In genomic region chr11:103910993-103911585, GRCm38 (mm10) we compare ENCODE assay signal across 11 mouse cellular contexts. TPM values are rescaled to one million over a fixed set of nuclear protein-coding genes. Genes with fewer than 3 reads are reported as not detected.
DNase-seq lines count a peak whose midpoint lies in the region; ATAC-seq lines count a peak whose summit lies in the region.
"Had no signal": no experiment of that assay in that cellular context is flagged by ENCODE, and none has a peak within 500 bp of the region (broad histone marks: within the 10 kb centered on the region; RNA-seq: fewer than 3 reads in every experiment).

No protein-coding gene starts in this region.

- peak; percentile 8 to 35 for DNase-seq in heart, postnatal 10 days
- peak; percentile 95 for DNase-seq in midbrain, embryonic 11.5 days (ENCODE audit: low spot score, missing footprints)
- DNase-seq in embryo, embryonic 10 days (ENCODE audit: low spot score), result peak; percentile 59
- peak; percentile 71 for DNase-seq in retina, postnatal 1 day
- DNase-seq in spleen, adult 18-20 months, result no peak
- DNase-seq: adrenal gland, adult 8-10 months; gastrocnemius, postnatal 36 days had no signal

- no peaks in the 10 kb centered on the region for H3K27me3 ChIP-seq in heart, embryonic 12.5 days (replicated peaks)
- H3K27me3 ChIP-seq in midbrain, embryonic 11.5 days (ENCODE audit: control insufficient read depth, insufficient read depth, low read length), result no peaks in the 10 kb centered on the region
- no peaks in the 10 kb centered on the region for H3K27me3 ChIP-seq in midbrain, embryonic 16.5 days (ENCODE audit: control insufficient read depth, insufficient read depth, low read depth, low read length)
- H3K27me3 ChIP-seq: stomach, embryonic 15.5 days had no signal

- H3K27ac ChIP-seq in heart, embryonic 12.5 days (ENCODE audit: poor library complexity, severe bottlenecking), result no peak overlapping the region
- H3K27ac ChIP-seq in midbrain, embryonic 11.5 days (ENCODE audit: low read depth, low read length), result no peak overlapping the region
- H3K27ac ChIP-seq in midbrain, embryonic 16.5 days (ENCODE audit: low read length), result no peak overlapping the region
- H3K27ac ChIP-seq: stomach, embryonic 15.5 days had no signal

- intact Hi-C loops in heart, postnatal 10 days (cut with DNase I), result loop anchor here (1.0 to 2.0 kb wide), 2 partner anchors 148 to 272 kb away; partner anchors contain the start of gene Lyzl6

- ATAC-seq in heart, embryonic 12.5 days (ENCODE audit: insufficient number of reproducible peaks, low FRiP score), result no peak
- ATAC-seq in midbrain, embryonic 11.5 days (ENCODE audit: low FRiP score), result no peak
- ATAC-seq in midbrain, embryonic 16.5 days, result no peak
- ATAC-seq in inflammation-experienced regulatory T-cells, adult 6 months, result no peak

- peaks cover 61% of the 10 kb centered on the region for H3K36me3 ChIP-seq in heart, embryonic 12.5 days
- H3K36me3 ChIP-seq in midbrain, embryonic 11.5 days (ENCODE audit: control insufficient read depth, insufficient read depth, low read length), result peaks cover 3% of the 10 kb centered on the region; the same call in 1 of the 2 replicates
- H3K36me3 ChIP-seq in midbrain, embryonic 16.5 days (ENCODE audit: control insufficient read depth, insufficient read depth, low read length), result peaks cover 19% of the 10 kb centered on the region

- WGBS in heart, embryonic 12.5 days, result 67% methylated on average over 7 of the region's 7 CpGs
- 61% methylated on average over 7 of the region's 7 CpGs for WGBS in midbrain, embryonic 11.5 days
- 45% methylated on average over 7 of the region's 7 CpGs for WGBS in midbrain, embryonic 16.5 days

- H3K4me3 ChIP-seq in heart, embryonic 12.5 days, result no peak overlapping the region
- H3K4me3 ChIP-seq in midbrain, embryonic 11.5 days (ENCODE audit: low read depth, low read length), result no peak overlapping the region
- H3K4me3 ChIP-seq in midbrain, embryonic 16.5 days (ENCODE audit: low read depth, low read length), result no peak overlapping the region
- H3K4me3 ChIP-seq: stomach, embryonic 15.5 days had no signal

- H3K4me2 ChIP-seq in heart, embryonic 12.5 days, result no peak overlapping the region
- no peak overlapping the region for H3K4me2 ChIP-seq in midbrain, embryonic 11.5 days
- no peak overlapping the region for H3K4me2 ChIP-seq in midbrain, embryonic 16.5 days (ENCODE audit: low read length)
- H3K4me2 ChIP-seq: stomach, embryonic 15.5 days had no signal

- H3K4me1 ChIP-seq in heart, embryonic 12.5 days (replicated peaks), result no peaks in the 10 kb centered on the region
- peaks cover 6% of the 10 kb centered on the region for H3K4me1 ChIP-seq in midbrain, embryonic 11.5 days (ENCODE audit: control insufficient read depth, insufficient read depth, low read length)
- no peaks in the 10 kb centered on the region; the same call in 1 of the 2 replicates for H3K4me1 ChIP-seq in midbrain, embryonic 16.5 days (ENCODE audit: control insufficient read depth, insufficient read depth, low read length)
- H3K4me1 ChIP-seq: stomach, embryonic 15.5 days had no signal

- no peaks in the 10 kb centered on the region for H3K9me3 ChIP-seq in heart, embryonic 12.5 days (replicated peaks)
- H3K9me3 ChIP-seq in midbrain, embryonic 11.5 days (ENCODE audit: control insufficient read depth, low read length), result no peaks in the 10 kb centered on the region
- H3K9me3 ChIP-seq in midbrain, embryonic 16.5 days (replicated peaks; ENCODE audit: control insufficient read depth, low read length, poor library complexity, severe bottlenecking), result no peaks in the 10 kb centered on the region
- H3K9me3 ChIP-seq: stomach, embryonic 15.5 days had no signal

- no peak overlapping the region for H3K9ac ChIP-seq in heart, embryonic 12.5 days
- H3K9ac ChIP-seq in midbrain, embryonic 11.5 days (ENCODE audit: low read length), result no peak overlapping the region
- no peak overlapping the region for H3K9ac ChIP-seq in midbrain, embryonic 16.5 days (ENCODE audit: low read depth, low read length)
- H3K9ac ChIP-seq: stomach, embryonic 15.5 days had no signal

RNA-seq across cellular contexts. Expression of gene Nsf, which starts 42.8 kb away (rescaled TPM):
- total RNA-seq in heart, postnatal 10 days (2021), result 10 to 100 TPM; 36.8 to 39.9 TPM
- polyA plus RNA-seq in heart, embryonic 12.5 days (2016; fragmentation: Nextera tagmentation; extraction: Ambion mirVana), result 36.4 and 42.5 TPM in 2 replicates
- 59.1 and 65.4 TPM in 2 replicates for polyA plus RNA-seq in midbrain, embryonic 11.5 days (2014; fragmentation: Nextera tagmentation; extraction: Ambion mirVana)
- polyA plus RNA-seq in midbrain, embryonic 16.5 days (2015; fragmentation: Nextera tagmentation; extraction: Ambion mirVana), result 223 and 248 TPM in 2 replicates
- polyA plus RNA-seq in inflammation-experienced regulatory T-cells, adult 6 months (2017; shearing (Covaris generic)), result 10 to 100 TPM; 52.2 to 85.6 (median 76.6) TPM

RNA-seq across cellular contexts. Expression of gene Arf2, which starts 55.5 kb away (rescaled TPM):
- 10 to 100 TPM; 60.3 to 62.3 TPM for total RNA-seq in heart, postnatal 10 days (2021)
- 60.3 and 65.8 TPM in 2 replicates for polyA plus RNA-seq in heart, embryonic 12.5 days (2016; fragmentation: Nextera tagmentation; extraction: Ambion mirVana)
- 152 and 162 TPM in 2 replicates for polyA plus RNA-seq in midbrain, embryonic 11.5 days (2014; fragmentation: Nextera tagmentation; extraction: Ambion mirVana)
- 247 TPM in 2 replicates for polyA plus RNA-seq in midbrain, embryonic 16.5 days (2015; fragmentation: Nextera tagmentation; extraction: Ambion mirVana)
- polyA plus RNA-seq in inflammation-experienced regulatory T-cells, adult 6 months (2017; shearing (Covaris generic)), result 10 to 100 TPM; 12.1 to 14.5 (median 12.6) TPM

Comparison
In these comparisons a context has a peak if more than half of its experiments do, and no peak if none do; other contexts are left out.
1. DNase-seq: peak in heart, postnatal 10 days (2 of 2), midbrain, embryonic 11.5 days (single experiment), embryo, embryonic 10 days (single experiment) and retina, postnatal 1 day (single experiment); none in spleen, adult 18-20 months (0 of 2).